Mouse (Mus musculus) midbrain, embryonic 11.5 days (tissue): ENCODE data around the gene Gjc2. TPM values are rescaled to one million over a fixed set of nuclear protein-coding genes. Genes with fewer than 3 reads are reported as not detected.
A peak's percentile ranks its signal among the peaks of the same experiment; 100 is the strongest.

ENCODE experiments used
- ATAC-seq: fragments of 200-750 bp; cut with Nextera tagmentation; 2 replicates; pipeline ENCODE4 v1.8.0; 2017; ENCODE audit warnings: moderate TSS enrichment, moderate library complexity; ENCODE audit not compliant: low FRiP score
- DNase-seq: peaks from one replicate; pipeline ENCODE4 v3.0.0; 2015; ENCODE audit warnings: low spot score; ENCODE audit errors: missing footprints
- H3K27ac ChIP-seq: fragments of 300-500 bp; sonication (generic); 2 replicates; pipeline ENCODE4 v1.5.1; 2014; ENCODE audit warnings: low read depth, low read length
- H3K27me3 ChIP-seq: fragments of 300-500 bp; sonication (generic); 2 replicates; pipeline ENCODE4 v1.6.1; 2014; ENCODE audit warnings: mild to moderate bottlenecking, low read length, moderate library complexity, mixed read lengths; ENCODE audit not compliant: control insufficient read depth, insufficient read depth
- H3K36me3 ChIP-seq: fragments of 300-500 bp; sonication (generic); 2 replicates; pipeline ENCODE4 v1.6.1; 2014; ENCODE audit warnings: mild to moderate bottlenecking, low read length, moderate library complexity, mixed read lengths; ENCODE audit not compliant: control insufficient read depth, insufficient read depth
- H3K4me1 ChIP-seq: fragments of 300-500 bp; sonication (generic); 2 replicates; pipeline ENCODE4 v1.6.1; 2014; ENCODE audit warnings: low read length; ENCODE audit not compliant: control insufficient read depth, insufficient read depth
- H3K4me2 ChIP-seq: fragments of 300-500 bp; sonication (generic); 2 replicates; pipeline ENCODE4 v1.6.1; 2014; ENCODE audit warnings: mild to moderate bottlenecking, moderate library complexity
- H3K4me3 ChIP-seq: fragments of 300-500 bp; sonication (generic); 2 replicates; pipeline ENCODE4 v1.5.1; 2014; ENCODE audit warnings: low read depth, low read length
- H3K9ac ChIP-seq: fragments of 300-500 bp; sonication (generic); 2 replicates; pipeline ENCODE4 v1.6.1; 2014; ENCODE audit warnings: low read length
- H3K9me3 ChIP-seq: fragments of 300-500 bp; sonication (generic); 2 replicates; pipeline ENCODE4 v1.6.1; 2016; ENCODE audit warnings: low read length; ENCODE audit not compliant: control insufficient read depth
- WGBS: fragments of 180-500 bp; shearing (Covaris S2); extraction: QIAGEN DNeasy Blood & Tissue Kit; methylation state at CpG from one replicate; pipeline ENCODE4 v1.1.7; 2014; 5-methylcytosine and 5-hydroxymethylcytosine counted together
- polyA plus RNA-seq: library from polyadenylated mRNA; unstranded; fragments of >200 nt; fragmentation: Nextera tagmentation; extraction: Ambion mirVana; gene quantifications from 2 replicates; pipeline ENCODE4 v1.2.1, GENCODE M21; 2014

Gjc2 gene
- polyA plus RNA-seq, 1 experiment from 2014 or later: not detected

- Histone ChIP-seq H3K9ac (no peak overlapping the region), H3K4me1 (no peaks in the 10 kb centered on the region), H3K9me3 (no peaks in the 10 kb centered on the region), H3K27me3 (peaks cover 2% of the 10 kb centered on the region), H3K4me2 (no peak overlapping the region), H3K27ac (no peak overlapping the region), H3K4me3 (no peak overlapping the region), H3K36me3 (no peaks in the 10 kb centered on the region)
- 82% methylated on average over 3 of the region's 3 CpGs for WGBS
- ATAC-seq: no peak
- DNase-seq: no peak
Measured at GRCm38 (mm10) chr11:59169807-59170206, 13.2 kb downstream of the Gjc2 start.

GRCm38 (mm10) chr11:59165616-59166241 is 17.3 kb downstream of the Gjc2 start:
- DNase-seq (no peak), ATAC-seq (no peak)
- Histone ChIP-seq H3K27ac (no peak overlapping the region), H3K9ac (no peak overlapping the region), H3K9me3 (no peaks in the 10 kb centered on the region), H3K36me3 (no peaks in the 10 kb centered on the region), H3K4me1 (peaks cover 8% of the 10 kb centered on the region), H3K4me2 (no peak overlapping the region), H3K27me3 (no peaks in the 10 kb centered on the region), H3K4me3 (no peak overlapping the region)
- 64% methylated on average over 2 of the region's 2 CpGs for WGBS

- 87% methylated on average over 9 of the region's 9 CpGs for WGBS
- Histone ChIP-seq H3K36me3 (no peaks in the 10 kb centered on the region), H3K4me2 (peak overlapping the region; percentile 50), H3K4me3 (no peak overlapping the region), H3K27me3 (no peaks in the 10 kb centered on the region), H3K4me1 (peaks cover 8% of the 10 kb centered on the region), H3K27ac (no peak overlapping the region), H3K9me3 (no peaks in the 10 kb centered on the region), H3K9ac (no peak overlapping the region)
- ATAC-seq (no peak), DNase-seq (no peak)
Measured at GRCm38 (mm10) chr11:59164384-59164783, 18.6 kb downstream of the Gjc2 start.

- 3% methylated on average over 68 of the region's 68 CpGs for WGBS
Measured at GRCm38 (mm10) chr11:59163255-59164236, 19.5 kb downstream of the Gjc2 start, which contains the start of gene Iba57. Gene Iba57 (minus strand): TSS chr11:59163739.

GRCm38 (mm10) chr11:59162443-59163254 is 20.4 kb downstream of the Gjc2 start:
- Histone ChIP-seq H3K27ac (no peak overlapping the region), H3K36me3 (peaks cover 4% of the 10 kb centered on the region; the same call in 1 of the 2 replicates), H3K4me2 (peak overlapping the region; percentile 64), H3K27me3 (no peaks in the 10 kb centered on the region), H3K9ac (peak overlapping the region; percentile 43), H3K4me1 (peaks cover 8% of the 10 kb centered on the region), H3K9me3 (no peaks in the 10 kb centered on the region), H3K4me3 (peak overlapping the region; percentile 71)
- WGBS: 63% methylated on average over 9 of the region's 9 CpGs
- ATAC-seq (no peak), DNase-seq (no peak)

More at GRCm38 (mm10) chr11:59163255-59164236, 19.5 kb downstream of the Gjc2 start, which contains the start of gene Iba57:
- no peaks in the 10 kb centered on the region for H3K27me3 ChIP-seq
- peak within 1 kb of the TSS; percentile 64 for H3K4me2 ChIP-seq
- peak within 1 kb of the TSS; percentile 78 for H3K9ac ChIP-seq
- H3K27ac ChIP-seq: peak within 1 kb of the TSS; percentile 85
- H3K4me1 ChIP-seq: peaks cover 8% of the 10 kb centered on the region
- H3K9me3 ChIP-seq: no peaks in the 10 kb centered on the region
- peak within 1 kb of the TSS; percentile 71 for H3K4me3 ChIP-seq
- H3K36me3 ChIP-seq: no peaks in the 10 kb centered on the region
- peak; percentile 100 for DNase-seq
- ATAC-seq: peak; percentile 99

GRCm38 (mm10) chr11:59161398-59161797 is 21.6 kb downstream of the Gjc2 start:
- Histone ChIP-seq H3K36me3 (peaks cover 4% of the 10 kb centered on the region; the same call in 1 of the 2 replicates), H3K4me2 (no peak overlapping the region)
- ATAC-seq: no peak

GRCm38 (mm10) chr11:59159558-59159957 is 23.5 kb downstream of the Gjc2 start:
- Histone ChIP-seq H3K27ac (no peak overlapping the region), H3K4me3 (no peak overlapping the region), H3K4me1 (peaks cover 8% of the 10 kb centered on the region), H3K9me3 (no peaks in the 10 kb centered on the region), H3K27me3 (no peaks in the 10 kb centered on the region), H3K36me3 (peaks cover 4% of the 10 kb centered on the region; the same call in 1 of the 2 replicates), H3K9ac (no peak overlapping the region), H3K4me2 (no peak overlapping the region)
- no peak for DNase-seq
- WGBS: 84% methylated on average over 4 of the region's 4 CpGs
- ATAC-seq: no peak

More at GRCm38 (mm10) chr11:59161398-59161797, 21.6 kb downstream of the Gjc2 start:
- no peak overlapping the region for H3K27ac ChIP-seq
- WGBS: 76% methylated on average over 5 of the region's 5 CpGs
- peaks cover 8% of the 10 kb centered on the region for H3K4me1 ChIP-seq
- no peak overlapping the region for H3K9ac ChIP-seq
- no peak overlapping the region for H3K4me3 ChIP-seq
- H3K27me3 ChIP-seq: no peaks in the 10 kb centered on the region
- no peak for DNase-seq
- no peaks in the 10 kb centered on the region for H3K9me3 ChIP-seq

GRCm38 (mm10) chr11:59159099-59159498 is 23.9 kb downstream of the Gjc2 start:
- Histone ChIP-seq H3K27me3 (no peaks in the 10 kb centered on the region), H3K9me3 (no peaks in the 10 kb centered on the region), H3K36me3 (peaks cover 4% of the 10 kb centered on the region; the same call in 1 of the 2 replicates), H3K4me2 (no peak overlapping the region), H3K27ac (no peak overlapping the region), H3K9ac (no peak overlapping the region), H3K4me3 (no peak overlapping the region), H3K4me1 (peaks cover 6% of the 10 kb centered on the region)
- 97% methylated on average over 13 of the region's 13 CpGs for WGBS
- no peak for DNase-seq
- ATAC-seq: no peak
